Mouse (Mus musculus) fat pad, adult 2 months (tissue): ENCODE measurements around the gene Mtrr.
"Not testable (repeated sequence)": the region's sequence is repeated elsewhere in the genome, so short reads cannot be mapped to it uniquely, and the experiment has no call there.

Source experiments
- DNase-seq: peaks from one replicate; pipeline ENCODE4 v3.0.0-alpha.2; 2011; ENCODE audit warnings: low read depth, low spot score; ENCODE audit errors: extremely low read depth

Mtrr gene

GRCm38 (mm10) chr13:68569589-68570336 is 12.2 kb downstream of the Mtrr start:
- DNase-seq, result no peak

- DNase-seq, result no peak
Measured at GRCm38 (mm10) chr13:68568548-68568947, 13.4 kb downstream of the Mtrr start.

- DNase-seq, result no peak
Measured at GRCm38 (mm10) chr13:68568110-68568509, 13.8 kb downstream of the Mtrr start.

GRCm38 (mm10) chr13:68553391-68553790 is 28.6 kb downstream of the Mtrr start:
- not testable (repeated sequence) for DNase-seq
